8 mouse cellular contexts compared by ENCODE assay signal in the genomic region with DNA sequence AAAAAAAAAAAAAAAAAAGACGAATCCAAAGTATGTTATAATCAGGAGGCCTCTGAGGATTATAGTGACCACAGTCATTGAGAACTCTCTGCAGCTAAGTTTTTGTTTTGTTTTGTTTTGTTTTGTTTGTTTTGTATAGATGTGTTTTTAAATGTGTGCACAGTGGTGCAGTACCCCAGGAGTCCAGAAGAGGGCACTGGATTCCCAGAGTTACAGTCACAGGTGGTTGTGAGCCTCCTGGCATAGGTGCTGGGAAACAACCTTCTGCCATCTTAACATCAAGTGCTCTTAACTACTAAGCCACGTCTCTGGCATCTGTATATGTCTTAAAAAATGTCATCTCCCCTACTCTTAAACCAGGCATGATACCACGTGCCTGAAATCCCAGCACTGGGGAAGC. TPM values are rescaled to one million over a fixed set of nuclear protein-coding genes. Genes with fewer than 3 reads are reported as not detected.
DNase-seq lines count a peak whose midpoint lies in the region; ATAC-seq and TF ChIP-seq lines count a peak whose summit lies in the region.

No protein-coding gene starts in this region.

- H3K79me2 ChIP-seq in MEL (ENCODE audit: control insufficient read depth, insufficient read depth, low read length, poor library complexity): no peaks in the 10 kb centered on the region

- no peaks in the 10 kb centered on the region for H3K27me3 ChIP-seq in hindbrain, embryonic 10.5 days (ENCODE audit: insufficient read depth, poor library complexity, severe bottlenecking)
- H3K27me3 ChIP-seq in hindbrain, embryonic 14.5 days (ENCODE audit: control insufficient read depth, insufficient read depth, low read length): no peaks in the 10 kb centered on the region
- 0 out of 4 replicates have a peak, but pooled peaks cover 0 to 2% of the 10 kb centered on the region in 2 experiments for H3K27me3 ChIP-seq in MEL (ENCODE audit: control insufficient read depth in 1 of 2, insufficient read depth in 2 of 2, low read length in 2 of 2)

- peak; percentile 33 for DNase-seq in hindbrain, embryonic 10.5 days (ENCODE audit: low spot score)
- DNase-seq in hindbrain, embryonic 14.5 days (ENCODE audit: low spot score): no peak
- DNase-seq in A20 (ENCODE audit: low read depth, low spot score): peak; percentile 67
- peak; percentile 73 for DNase-seq in MEL (ENCODE audit: low read depth, low spot score)
- DNase-seq in induced T-regulatory cell, adult 2 months (ENCODE audit: low read depth): peak; percentile 82
- DNase-seq in thymus, postnatal 4 days: peak; percentile 69
- DNase-seq in adrenal gland, postnatal 14 days: no peak
- no peak for DNase-seq in left cerebral cortex, adult 18-20 months (ENCODE audit: low spot score in 2 of 2)

- ATAC-seq in hindbrain, embryonic 14.5 days (ENCODE audit: low FRiP score): no peak

- H3K9ac ChIP-seq in hindbrain, embryonic 14.5 days: no peak overlapping the region
- no peak overlapping the region for H3K9ac ChIP-seq in MEL (ENCODE audit: control insufficient read depth, low read depth, low read length, poor library complexity, severe bottlenecking)

- no peak overlapping the region for H3K27ac ChIP-seq in hindbrain, embryonic 10.5 days
- no peak overlapping the region for H3K27ac ChIP-seq in hindbrain, embryonic 14.5 days
- no peak overlapping the region for H3K27ac ChIP-seq in MEL (ENCODE audit: control insufficient read depth, low read depth, low read length)

- peaks cover 7% of the 10 kb centered on the region; the same call in 1 of the 2 replicates for H3K9me3 ChIP-seq in hindbrain, embryonic 10.5 days
- H3K9me3 ChIP-seq in hindbrain, embryonic 14.5 days (ENCODE audit: control insufficient read depth, low read length): no peaks in the 10 kb centered on the region
- no peaks in the 10 kb centered on the region for H3K9me3 ChIP-seq in MEL (replicated peaks; ENCODE audit: insufficient read depth, low read length)

- WGBS in hindbrain, embryonic 10.5 days: 55% methylated on average over 3 of the region's 3 CpGs
- 52% methylated on average over 3 of the region's 3 CpGs for WGBS in hindbrain, embryonic 14.5 days

- H3K4me2 ChIP-seq in hindbrain, embryonic 14.5 days (replicated peaks): no peak overlapping the region

- no peak for TF ChIP-seq EP300 in MEL (IDR thresholded peaks at IDR 0.05; ENCODE audit: low read depth in 1 of 2, low read length in 2 of 2)

- no peak for TF ChIP-seq POLR2A in MEL (IDR thresholded peaks at IDR 0.05; ENCODE audit: control insufficient read depth in 1 of 2, insufficient read depth in 1 of 2, low read depth in 1 of 2, low read length in 2 of 2, poor library complexity in 1 of 2)

- H3K4me3 ChIP-seq in hindbrain, embryonic 10.5 days: no peak overlapping the region
- no peak overlapping the region for H3K4me3 ChIP-seq in hindbrain, embryonic 14.5 days (replicated peaks; ENCODE audit: low read length)
- H3K4me3 ChIP-seq in MEL (ENCODE audit: control insufficient read depth in 1 of 2, insufficient read depth in 1 of 2, low read depth in 2 of 2, low read length in 2 of 2): no peak overlapping the region

- peak; percentile 33; the same call in 1 of the 2 replicates for TF ChIP-seq RAD21 in MEL (IDR thresholded peaks at IDR 0.05; ENCODE audit: low read depth, low read length)

- no peaks in the 10 kb centered on the region for H3K4me1 ChIP-seq in hindbrain, embryonic 10.5 days (replicated peaks)
- no peaks in the 10 kb centered on the region for H3K4me1 ChIP-seq in hindbrain, embryonic 14.5 days (replicated peaks; ENCODE audit: control insufficient read depth, insufficient read depth, low read length)
- H3K4me1 ChIP-seq in MEL (ENCODE audit: control insufficient read depth in 1 of 2, insufficient read depth in 2 of 2, low read length in 2 of 2): peaks cover 0 to 4% of the 10 kb centered on the region in 2 experiments; a peak in 1 of 4 replicates

- peak; percentile 49 to 76 (median 58) for TF ChIP-seq CTCF in MEL (IDR thresholded peaks at IDR 0.05 in 2 of 3, conservative IDR thresholded peaks at IDR 0.05 in 1 of 3; ENCODE audit: control insufficient read depth in 1 of 3, insufficient read depth in 1 of 3, low read depth in 2 of 3, low read length in 3 of 3, poor library complexity in 1 of 3, severe bottlenecking in 1 of 3)

- H3K36me3 ChIP-seq in hindbrain, embryonic 10.5 days: peaks cover 90% of the 10 kb centered on the region
- peaks cover 88% of the 10 kb centered on the region for H3K36me3 ChIP-seq in hindbrain, embryonic 14.5 days (replicated peaks; ENCODE audit: control insufficient read depth, insufficient read depth)
- no peaks in the 10 kb centered on the region for H3K36me3 ChIP-seq in MEL (ENCODE audit: control insufficient read depth in 1 of 2, insufficient read depth in 2 of 2, low read length in 2 of 2)

TF ChIP-seq in MEL, 35 proteins besides CTCF, POLR2A, EP300 and RAD21:
- TF ChIP-seq UBTF (IDR thresholded peaks at IDR 0.05; ENCODE audit: borderline replicate concordance, insufficient read depth, low read depth, low read length) (no peak), CHD1 (IDR thresholded peaks at IDR 0.05; ENCODE audit: low read depth, low read length) (no peak), RCOR1 (IDR thresholded peaks at IDR 0.05; ENCODE audit: low read depth, low read length) (no peak), TAL1 (IDR thresholded peaks at IDR 0.05; ENCODE audit: low read length) (no peak), MAX (IDR thresholded peaks at IDR 0.05; ENCODE audit: low read length) (no peak), ZC3H11A (IDR thresholded peaks at IDR 0.05; ENCODE audit: low read depth, low read length) (no peak), CHD2 (IDR thresholded peaks at IDR 0.05; ENCODE audit: low read length) (no peak), POLR2AphosphoS2 (IDR thresholded peaks at IDR 0.05; ENCODE audit: low read length) (no peak), GABPA (IDR thresholded peaks at IDR 0.05; ENCODE audit: low read depth, low read length) (no peak), ZKSCAN1 (IDR thresholded peaks at IDR 0.05; ENCODE audit: low read depth, low read length) (no peak), TCF12 (IDR thresholded peaks at IDR 0.05; ENCODE audit: low read depth, low read length) (no peak), MYC (IDR thresholded peaks at IDR 0.05; ENCODE audit: low read depth, low read length) (no peak), E2F4 (IDR thresholded peaks at IDR 0.05; ENCODE audit: borderline replicate concordance, low read depth, low read length) (no peak)

RNA-seq across cellular contexts. Expression of gene Alkbh6, which starts 7.6 kb away (rescaled TPM):
- 93.6 and 117 TPM in 2 replicates for polyA plus RNA-seq in hindbrain, embryonic 10.5 days (2016; fragmentation: Nextera tagmentation; extraction: Ambion mirVana)
- polyA plus RNA-seq in hindbrain, embryonic 14.5 days (2014; fragmentation: Nextera tagmentation; extraction: Ambion mirVana): 119 and 123 TPM in 2 replicates
- 15.0 and 16.2 TPM in 2 replicates for total RNA-seq in MEL (2012; rRNA removed)
- 10 to 100 TPM in 1 of 2 experiments, not detected in 1; 24.6 TPM for polyA plus RNA-seq in MEL (2012; ENCODE audit: insufficient read depth in 1 of 2, insufficient read length in 2 of 2, low read depth in 1 of 2, low replicate concordance in 2 of 2, missing spikeins in 1 of 2)
- 51.4 and 56.3 TPM in 2 replicates for total RNA-seq in adrenal gland, postnatal 14 days (2021)
- 10 to 100 TPM; 67.0 to 68.5 TPM for total RNA-seq in left cerebral cortex, adult 18-20 months (2021)

RNA-seq across cellular contexts. Expression of gene Clip3, which starts 9.4 kb away (rescaled TPM):
- polyA plus RNA-seq in hindbrain, embryonic 10.5 days (2016; fragmentation: Nextera tagmentation; extraction: Ambion mirVana): 53.4 and 82.3 TPM in 2 replicates
- 123 and 146 TPM in 2 replicates for polyA plus RNA-seq in hindbrain, embryonic 14.5 days (2014; fragmentation: Nextera tagmentation; extraction: Ambion mirVana)
- total RNA-seq in MEL (2012; rRNA removed): not detected in 2 replicates
- under 1 TPM in 1 of 2 experiments, not detected in 1; 0.19 TPM for polyA plus RNA-seq in MEL (2012; ENCODE audit: insufficient read depth in 1 of 2, insufficient read length in 2 of 2, low read depth in 1 of 2, low replicate concordance in 2 of 2, missing spikeins in 1 of 2)
- 26.9 and 44.7 TPM in 2 replicates for total RNA-seq in adrenal gland, postnatal 14 days (2021)
- total RNA-seq in left cerebral cortex, adult 18-20 months (2021): 100 to 1,000 TPM; 443 to 457 TPM

RNA-seq across cellular contexts. Expression of gene Syne4, which starts 13.7 kb away (rescaled TPM):
- 26.8 and 28.1 TPM in 2 replicates for polyA plus RNA-seq in hindbrain, embryonic 10.5 days (2016; fragmentation: Nextera tagmentation; extraction: Ambion mirVana)
- polyA plus RNA-seq in hindbrain, embryonic 14.5 days (2014; fragmentation: Nextera tagmentation; extraction: Ambion mirVana): 10.7 and 11.9 TPM in 2 replicates
- 0.31 and 0.42 TPM in 2 replicates for total RNA-seq in MEL (2012; rRNA removed)
- polyA plus RNA-seq in MEL (2012; ENCODE audit: insufficient read depth in 1 of 2, insufficient read length in 2 of 2, low read depth in 1 of 2, low replicate concordance in 2 of 2, missing spikeins in 1 of 2): under 1 TPM in 1 of 2 experiments, not detected in 1; 0.82 TPM
- total RNA-seq in adrenal gland, postnatal 14 days (2021): 23.5 and 30.2 TPM in 2 replicates
- total RNA-seq in left cerebral cortex, adult 18-20 months (2021): 10 to 100 TPM; 13.8 to 15.6 TPM

RNA-seq across cellular contexts. Expression of gene E130208F15Rik, which starts 20.6 kb away (rescaled TPM):
- polyA plus RNA-seq in hindbrain, embryonic 10.5 days (2016; fragmentation: Nextera tagmentation; extraction: Ambion mirVana): 1.6 and 3.7 TPM in 2 replicates
- polyA plus RNA-seq in hindbrain, embryonic 14.5 days (2014; fragmentation: Nextera tagmentation; extraction: Ambion mirVana): not detected in 2 replicates
- 0.92 and 0.96 TPM in 2 replicates for total RNA-seq in MEL (2012; rRNA removed)
- 1 to 10 TPM in 1 of 2 experiments, not detected in 1; 3.2 TPM for polyA plus RNA-seq in MEL (2012; ENCODE audit: insufficient read depth in 1 of 2, insufficient read length in 2 of 2, low read depth in 1 of 2, low replicate concordance in 2 of 2, missing spikeins in 1 of 2)
- 2.2 and 3.6 TPM in 2 replicates for total RNA-seq in adrenal gland, postnatal 14 days (2021)
- under 1 TPM; 0.35 to 0.56 TPM for total RNA-seq in left cerebral cortex, adult 18-20 months (2021)

RNA-seq across cellular contexts. Expression of gene Wdr62, which starts 20.7 kb away (rescaled TPM):
- polyA plus RNA-seq in hindbrain, embryonic 10.5 days (2016; fragmentation: Nextera tagmentation; extraction: Ambion mirVana): 16.6 and 19.8 TPM in 2 replicates
- 5.7 and 5.9 TPM in 2 replicates for polyA plus RNA-seq in hindbrain, embryonic 14.5 days (2014; fragmentation: Nextera tagmentation; extraction: Ambion mirVana)
- 4.9 and 6.5 TPM in 2 replicates for total RNA-seq in MEL (2012; rRNA removed)
- 10 to 100 TPM; 30.5 to 44.8 TPM for polyA plus RNA-seq in MEL (2012; ENCODE audit: insufficient read depth in 1 of 2, insufficient read length in 2 of 2, low read depth in 1 of 2, low replicate concordance in 2 of 2, missing spikeins in 1 of 2)
- total RNA-seq in adrenal gland, postnatal 14 days (2021): 12.3 and 15.0 TPM in 2 replicates
- 1 to 10 TPM; 1.1 to 1.9 TPM for total RNA-seq in left cerebral cortex, adult 18-20 months (2021)

Comparison
In these comparisons a context has a peak if more than half of its experiments do, and no peak if none do; other contexts are left out.
1. DNase-seq: peak in hindbrain, embryonic 10.5 days (single experiment), A20 (single experiment), MEL (single experiment), induced T-regulatory cell, adult 2 months (single experiment) and thymus, postnatal 4 days (single experiment); none in hindbrain, embryonic 14.5 days (single experiment), adrenal gland, postnatal 14 days (single experiment) and left cerebral cortex, adult 18-20 months (0 of 2).
2. RNA of gene Clip3, which starts 9.4 kb away (total RNA-seq): 443 to 457 TPM in left cerebral cortex, adult 18-20 months and 26.9 to 44.7 TPM in adrenal gland, postnatal 14 days; not detected in MEL; every median in the first group is over 10 times any median in the second.
3. RNA of gene Syne4, which starts 13.7 kb away (total RNA-seq): 23.5 to 30.2 TPM in adrenal gland, postnatal 14 days and 13.8 to 15.6 TPM in left cerebral cortex, adult 18-20 months; 0.31 to 0.42 TPM in MEL; every median in the first group is over 10 times any median in the second.